Mouse (Mus musculus): ENCODE results near the gene Cd22. TPM values are rescaled to one million over a fixed set of nuclear protein-coding genes. Genes with fewer than 3 reads are reported as not detected.
"Not testable (repeated sequence)": the region's sequence is repeated elsewhere in the genome, so short reads cannot be mapped to it uniquely, and the experiment has no call there.

The Cd22 gene
- total RNA-seq (2015; ENCODE audit: low replicate concordance) = 2.9 and 3.6 TPM in 2 replicates
- 1.0 and 3.3 TPM in 2 replicates for total RNA-seq (2017; ENCODE audit: low replicate concordance)

- no peak for ATAC-seq (replicated peaks; ENCODE audit: low FRiP score, poor library complexity, severe bottlenecking)
Observed at GRCm38 (mm10) chr7:30880176-30880575, at the start of gene Cd22. Cd22 (minus strand) TSS chr7:30880342.

DNA sequence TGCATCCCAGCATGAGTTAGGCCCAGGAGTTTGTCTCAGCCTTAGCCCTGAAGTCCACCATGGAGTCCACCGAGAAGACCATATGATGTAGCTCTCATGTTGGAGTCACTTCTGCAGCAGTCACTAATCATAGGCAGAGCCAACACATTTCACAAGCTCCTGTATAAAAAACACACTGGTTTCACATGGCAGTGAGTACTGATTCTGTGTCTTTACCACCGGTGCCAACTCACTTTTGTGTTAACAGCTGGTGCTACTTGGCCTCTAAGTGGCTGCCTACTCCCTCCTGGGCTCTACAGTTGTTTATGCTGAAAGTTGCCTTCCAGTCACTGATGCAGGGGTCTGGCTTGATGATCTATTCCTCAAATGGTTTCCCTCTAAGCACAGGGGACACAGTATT is 44.4 kb upstream of the Cd22 start, which contains the start of gene Hamp2:
Gene Hamp2, minus strand, starts transcription at position 101 of the 400 bp plus-strand sequence.
- ATAC-seq (replicated peaks; ENCODE audit: low FRiP score, poor library complexity, severe bottlenecking) = not testable (repeated sequence)

GRCm38 (mm10) chr7:30924071-30924470 is 43.9 kb upstream of the Cd22 start:
- ATAC-seq (replicated peaks; ENCODE audit: low FRiP score, poor library complexity, severe bottlenecking) = no peak

- not testable (repeated sequence) for ATAC-seq (replicated peaks; ENCODE audit: low FRiP score, poor library complexity, severe bottlenecking)
Observed at GRCm38 (mm10) chr7:30922490-30922889, 42.3 kb upstream of the Cd22 start.

- ATAC-seq (replicated peaks; ENCODE audit: low FRiP score, poor library complexity, severe bottlenecking) = no peak; the same call in 1 of the 2 replicates
Observed at GRCm38 (mm10) chr7:30920217-30920616, 40.1 kb upstream of the Cd22 start.

- no peak for ATAC-seq (replicated peaks; ENCODE audit: low FRiP score, poor library complexity, severe bottlenecking)
Observed at GRCm38 (mm10) chr7:30917219-30917618, 37.1 kb upstream of the Cd22 start.

DNA sequence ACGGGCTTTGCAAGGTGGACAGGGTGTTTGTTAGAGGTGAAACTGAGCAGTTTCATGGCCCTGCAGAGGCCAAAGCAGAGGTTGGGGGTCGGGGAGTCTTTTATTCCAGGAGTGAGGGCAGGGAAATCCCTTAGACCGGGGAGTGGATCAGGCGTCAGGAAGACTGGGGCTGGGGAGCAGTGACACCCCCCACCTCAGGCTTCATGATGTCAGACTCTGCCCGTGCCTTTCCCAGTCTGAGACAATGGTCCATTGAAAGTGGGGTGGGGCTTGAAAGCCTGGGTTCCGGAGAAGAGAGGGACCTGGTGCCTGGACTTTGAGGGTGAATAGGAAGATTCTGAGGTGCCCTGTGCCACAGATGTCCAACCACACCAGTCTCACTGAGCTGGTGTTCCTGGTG is 36.6 kb upstream of the Cd22 start:
- no peak for ATAC-seq (replicated peaks; ENCODE audit: low FRiP score, poor library complexity, severe bottlenecking)

DNA sequence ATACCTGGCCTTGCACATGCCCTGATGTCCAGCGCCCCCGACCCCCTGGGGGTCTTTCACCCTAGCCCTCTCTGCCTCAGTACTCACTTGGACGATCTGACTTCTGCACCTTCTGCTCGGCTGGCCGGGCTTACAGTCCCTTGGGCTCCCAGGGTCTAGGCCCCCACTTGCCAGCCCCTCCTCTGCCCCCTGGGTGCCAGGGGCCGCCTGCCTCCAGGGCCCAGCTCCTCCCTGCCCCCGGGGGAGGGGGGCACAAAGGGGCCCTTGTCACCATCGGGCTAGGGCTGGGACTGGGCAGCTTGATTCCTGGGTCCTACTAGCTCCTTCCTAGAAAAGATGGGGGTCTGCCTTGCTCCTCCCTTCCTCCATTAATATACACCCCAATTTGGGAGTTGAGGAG is 34.6 kb upstream of the Cd22 start, which contains the start of gene Mag:
Gene Mag, minus strand, starts transcription at position 142 of the 400 bp plus-strand sequence.
- no peak for ATAC-seq (replicated peaks; ENCODE audit: low FRiP score, poor library complexity, severe bottlenecking)

- no peak for ATAC-seq (replicated peaks; ENCODE audit: low FRiP score, poor library complexity, severe bottlenecking)
Observed at GRCm38 (mm10) chr7:30909773-30910172, 29.6 kb upstream of the Cd22 start.

DNA sequence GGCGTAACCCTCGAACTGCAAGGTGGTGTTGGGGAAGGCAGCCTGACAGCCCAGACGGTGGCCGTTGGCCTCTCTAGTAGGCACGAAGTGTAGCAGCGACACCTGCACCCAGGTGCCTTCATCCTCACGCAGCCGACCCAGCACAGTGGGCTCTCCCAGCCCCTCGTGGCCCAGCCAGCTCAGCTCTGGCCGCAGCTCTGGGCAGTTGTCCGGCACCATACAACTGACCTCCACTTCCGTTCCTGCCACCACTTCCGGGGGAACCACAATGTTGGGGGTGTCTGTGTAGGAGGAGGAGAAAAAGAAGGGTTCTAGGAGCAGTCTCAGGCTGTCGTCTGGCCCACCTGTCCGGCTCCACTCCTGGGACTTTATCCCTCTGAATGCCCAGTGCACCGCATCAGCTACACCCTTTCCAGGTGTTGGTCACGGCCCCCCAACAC is 28.9 kb upstream of the Cd22 start:
- no peak for ATAC-seq (replicated peaks; ENCODE audit: low FRiP score, poor library complexity, severe bottlenecking)

DNA sequence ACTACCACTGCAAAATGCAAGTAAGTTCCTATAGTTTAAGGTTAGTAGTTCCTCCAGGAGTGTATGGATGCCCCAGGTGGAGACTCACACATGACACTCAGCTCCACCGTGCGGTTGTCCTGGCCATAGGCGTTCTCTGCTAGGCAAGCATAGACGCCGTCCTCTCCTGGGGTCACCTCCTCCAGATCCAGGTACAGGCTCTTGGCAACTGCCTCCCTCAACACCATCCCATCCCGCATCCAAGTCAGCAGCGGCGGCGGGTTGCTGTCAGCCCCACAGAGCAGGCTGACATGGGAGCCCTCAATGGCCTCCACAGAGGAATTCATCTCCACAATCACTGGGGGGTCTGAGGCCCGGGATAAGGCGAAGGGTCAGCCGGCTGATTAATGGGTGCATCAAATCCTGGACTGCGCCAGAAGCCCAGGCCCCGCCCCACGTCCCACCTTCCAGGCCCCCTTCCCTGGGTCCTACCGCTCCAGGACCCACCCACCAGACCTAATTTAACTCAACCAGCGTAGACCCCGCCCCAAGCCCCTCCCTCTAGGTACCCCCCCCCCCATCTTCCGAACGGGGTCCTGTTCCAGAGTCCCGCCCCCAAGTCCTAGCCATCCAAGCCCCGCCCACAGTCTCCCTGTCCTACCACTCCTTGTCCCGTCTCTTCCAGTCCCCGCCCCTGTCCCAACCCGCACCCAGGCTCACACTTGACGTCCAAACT is 28.3 kb upstream of the Cd22 start:
- no peak for ATAC-seq (replicated peaks; ENCODE audit: low FRiP score, poor library complexity, severe bottlenecking)

DNA sequence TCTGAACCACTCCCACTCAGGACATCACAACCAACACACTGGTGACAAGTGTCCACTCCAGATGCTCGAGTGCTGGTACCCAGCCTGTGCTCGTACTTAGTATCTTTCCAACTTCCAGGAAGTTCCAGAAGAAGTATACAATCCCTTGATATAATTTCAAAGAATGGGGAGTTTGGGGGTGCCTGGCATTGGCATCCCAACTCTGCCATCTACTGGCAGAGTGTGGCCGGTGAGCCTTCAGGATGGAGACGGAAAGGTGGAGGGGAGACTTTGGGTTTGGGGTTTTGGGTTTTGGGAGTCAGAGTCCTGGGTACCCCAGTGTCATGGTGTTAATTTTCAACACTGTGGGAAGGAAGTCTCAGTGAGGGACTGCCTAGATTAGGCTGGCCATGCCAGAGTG is 23.9 kb upstream of the Cd22 start:
- no peak for ATAC-seq (replicated peaks; ENCODE audit: low FRiP score, poor library complexity, severe bottlenecking)

DNA sequence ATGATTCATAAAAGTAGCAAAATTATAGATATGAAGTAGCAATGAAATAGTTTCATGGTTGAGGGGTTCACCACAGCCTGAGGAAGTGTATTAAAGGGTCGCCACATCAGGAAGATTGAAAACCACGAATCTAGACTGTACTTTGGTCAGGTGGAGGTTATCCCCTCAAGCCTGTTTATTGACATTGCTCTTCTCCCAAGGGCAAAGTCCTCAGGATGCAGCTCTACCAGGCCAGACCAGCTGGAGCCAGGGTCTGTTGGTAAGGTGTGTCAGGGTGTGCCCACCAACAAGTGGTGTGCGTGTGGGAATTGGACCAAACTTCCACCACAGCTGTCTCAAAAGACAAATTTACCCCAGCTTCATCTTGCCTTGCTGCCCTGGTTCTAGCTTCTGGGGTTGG is 15.1 kb upstream of the Cd22 start:
- ATAC-seq (replicated peaks; ENCODE audit: low FRiP score, poor library complexity, severe bottlenecking) = no peak

GRCm38 (mm10) chr7:30892515-30892914 is 12.4 kb upstream of the Cd22 start:
- ATAC-seq (replicated peaks; ENCODE audit: low FRiP score, poor library complexity, severe bottlenecking) = no peak

- no peak for ATAC-seq (replicated peaks; ENCODE audit: low FRiP score, poor library complexity, severe bottlenecking)
Observed at GRCm38 (mm10) chr7:30891746-30892145, 11.6 kb upstream of the Cd22 start.

- ATAC-seq (replicated peaks; ENCODE audit: low FRiP score, poor library complexity, severe bottlenecking) = no peak
Observed at GRCm38 (mm10) chr7:30890681-30891080, 10.5 kb upstream of the Cd22 start.

- ATAC-seq (replicated peaks; ENCODE audit: low FRiP score, poor library complexity, severe bottlenecking) = no peak
Observed at GRCm38 (mm10) chr7:30888786-30889185, 8.6 kb upstream of the Cd22 start.

DNA sequence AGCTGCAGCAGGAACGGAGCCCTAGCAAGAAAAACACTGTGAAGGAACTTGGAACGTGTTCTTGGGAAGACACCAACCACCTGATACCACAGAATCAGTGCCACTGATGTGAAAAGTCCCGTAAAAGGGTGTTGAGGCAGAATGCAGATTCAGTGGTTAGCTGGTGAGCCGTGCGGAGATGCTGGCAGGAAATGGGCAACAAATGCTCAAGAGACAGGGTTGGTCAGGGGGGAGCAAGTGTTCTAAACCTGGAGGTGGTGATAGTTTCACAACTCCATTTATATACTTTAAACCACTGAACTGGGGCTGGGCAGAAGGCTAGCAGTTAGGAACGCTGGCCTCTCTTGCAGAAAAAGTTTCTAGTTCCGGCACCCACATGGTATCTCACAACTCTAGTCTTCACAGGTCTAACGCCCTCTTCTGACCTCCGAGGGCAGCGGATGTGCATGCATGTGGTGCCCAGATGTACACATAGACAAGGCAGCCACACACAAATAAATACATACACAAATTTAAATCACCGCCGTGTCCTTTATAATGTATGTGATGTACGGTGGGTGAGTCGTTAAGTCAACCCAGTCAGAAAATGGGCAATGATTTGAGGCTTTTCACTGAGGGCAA is 7.5 kb upstream of the Cd22 start:
- ATAC-seq (replicated peaks; ENCODE audit: low FRiP score, poor library complexity, severe bottlenecking) = no peak

- ATAC-seq (replicated peaks; ENCODE audit: low FRiP score, poor library complexity, severe bottlenecking) = no peak
Observed at GRCm38 (mm10) chr7:30886852-30887251, 6.7 kb upstream of the Cd22 start.

DNA sequence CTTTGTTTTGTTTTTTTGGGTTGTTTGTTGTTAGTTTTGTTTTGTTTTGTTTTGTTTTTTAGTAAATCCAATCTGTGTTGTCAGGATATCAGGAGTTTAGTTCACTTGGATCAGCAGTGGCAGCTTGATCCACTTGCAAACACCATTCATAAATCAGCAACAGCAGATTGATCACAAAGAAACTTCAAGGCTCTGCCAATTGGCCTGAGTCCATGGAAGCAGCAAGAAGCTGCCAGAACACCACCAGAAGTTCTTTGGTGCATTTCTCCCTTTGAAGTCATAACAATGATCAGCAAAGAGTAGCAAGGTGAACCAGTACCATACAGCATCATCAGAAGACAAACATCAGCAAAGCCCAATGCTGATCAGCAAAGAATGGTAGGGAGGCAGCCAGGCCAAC is 3.9 kb upstream of the Cd22 start:
- ATAC-seq (replicated peaks; ENCODE audit: low FRiP score, poor library complexity, severe bottlenecking) = no peak

DNA sequence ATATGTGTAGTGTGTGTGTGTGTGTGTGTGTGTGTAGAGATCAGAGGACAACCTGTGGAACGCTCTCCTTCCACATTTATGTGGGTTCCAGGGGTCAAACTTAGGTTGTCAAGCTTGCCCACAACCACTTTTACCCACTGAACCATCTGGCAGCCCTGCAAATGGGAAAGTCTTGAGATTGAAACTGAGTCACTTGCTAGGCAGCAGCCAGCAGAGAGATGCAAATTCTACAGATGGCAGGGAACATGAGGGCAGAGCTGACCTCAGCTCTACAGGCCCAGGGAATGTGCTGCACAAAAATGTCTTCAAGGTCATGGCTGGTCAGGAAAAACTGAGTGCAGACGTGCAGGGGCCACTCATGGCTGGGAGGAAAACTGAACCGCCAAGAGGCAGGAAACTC is 1.2 kb upstream of the Cd22 start:
- ATAC-seq (replicated peaks; ENCODE audit: low FRiP score, poor library complexity, severe bottlenecking) = no peak
